Mouse (Mus musculus): ENCODE measurements at regions not wholly inside any gene's neighbourhood (a gene's known extent, or its start where the extent isn't known, plus 50 kb on each side); places are given as distances from the start of the nearest gene placed in this dataset.

DNA sequence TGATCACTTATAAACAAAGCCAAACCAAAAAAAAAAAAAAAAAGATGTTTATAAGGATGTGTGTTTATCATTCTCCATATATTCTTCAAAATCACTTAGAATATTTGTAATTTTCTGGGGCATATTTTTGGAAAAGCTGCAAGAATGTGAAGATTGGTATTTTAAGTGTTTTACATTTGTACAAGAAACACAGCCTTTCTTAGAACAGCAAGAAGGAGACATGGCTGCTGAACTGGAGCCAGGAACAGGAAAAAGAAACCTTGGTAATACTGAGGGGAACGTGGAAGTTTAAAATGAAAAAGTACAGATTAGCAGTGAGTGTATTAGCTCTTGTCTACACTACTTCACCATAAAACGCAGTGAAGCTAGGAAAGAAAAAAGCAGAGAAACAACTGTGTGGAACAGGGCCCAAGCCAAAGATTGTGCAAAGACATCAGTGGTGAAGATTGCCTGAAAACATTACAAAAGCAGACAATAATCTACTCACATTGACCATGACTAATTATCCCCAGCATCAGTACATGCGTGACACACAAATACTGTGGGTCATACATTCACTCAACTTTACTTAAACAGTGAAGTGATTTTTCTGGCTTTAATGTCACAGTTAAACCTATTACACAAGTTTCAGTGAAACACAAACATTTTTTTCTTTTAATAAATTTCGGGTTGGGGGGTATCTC is 122.8 kb upstream of the Vegfc start:
- DNase-seq (ENCODE audit: low read depth, low spot score), result no peak

GRCm38 (mm10) chr8:53956148-53956547 is 121.3 kb upstream of the Vegfc start:
- no peak for DNase-seq (ENCODE audit: low read depth, low spot score)

DNA sequence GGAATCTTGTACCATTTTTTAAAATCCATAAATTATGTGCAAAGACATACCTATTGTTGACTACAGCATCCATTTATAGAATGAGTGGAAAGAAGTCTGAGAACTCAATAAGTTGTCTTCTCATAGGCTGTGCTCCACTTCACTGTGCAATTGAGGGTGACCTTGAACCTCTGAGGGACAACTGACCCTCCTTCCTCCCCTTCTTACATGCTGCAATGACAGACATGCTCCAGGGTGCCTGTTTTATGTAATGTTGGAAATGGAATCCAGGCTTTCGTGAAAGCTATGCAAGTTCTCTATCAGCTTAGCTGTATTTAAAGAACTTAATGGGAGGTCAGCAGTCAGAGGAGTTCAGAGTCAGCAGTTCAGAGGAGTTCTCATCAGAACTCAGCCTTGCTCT is 118.9 kb upstream of the Vegfc start:
- no peak for DNase-seq (ENCODE audit: low read depth, low spot score)

DNA sequence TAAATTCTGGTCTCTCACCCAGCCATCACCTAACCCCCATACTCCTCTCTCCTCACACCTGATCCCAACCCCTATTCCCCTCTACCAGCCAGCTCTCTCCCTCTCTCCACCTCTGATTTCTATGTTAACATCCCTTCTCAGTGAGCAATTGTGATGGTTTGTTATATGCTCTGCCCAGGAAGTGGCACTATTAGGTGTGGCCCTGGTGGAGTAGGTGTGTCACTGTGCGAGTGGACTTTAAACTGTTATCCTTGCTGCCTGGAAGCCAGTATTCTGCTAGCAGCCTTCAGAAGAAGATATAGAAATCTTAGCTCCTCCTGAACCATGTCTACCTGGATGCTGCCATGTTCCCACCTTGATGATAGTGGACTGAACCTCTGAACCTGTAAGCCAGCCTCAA is 114.4 kb upstream of the Vegfc start:
- no peak for DNase-seq (ENCODE audit: low read depth, low spot score)

GRCm38 (mm10) chr8:53984296-53984695 is 93.1 kb upstream of the Vegfc start:
- DNase-seq (ENCODE audit: low read depth, low spot score), result no peak

GRCm38 (mm10) chr8:53985685-53986084 is 91.7 kb upstream of the Vegfc start:
- DNase-seq (ENCODE audit: low read depth, low spot score), result no peak

DNA sequence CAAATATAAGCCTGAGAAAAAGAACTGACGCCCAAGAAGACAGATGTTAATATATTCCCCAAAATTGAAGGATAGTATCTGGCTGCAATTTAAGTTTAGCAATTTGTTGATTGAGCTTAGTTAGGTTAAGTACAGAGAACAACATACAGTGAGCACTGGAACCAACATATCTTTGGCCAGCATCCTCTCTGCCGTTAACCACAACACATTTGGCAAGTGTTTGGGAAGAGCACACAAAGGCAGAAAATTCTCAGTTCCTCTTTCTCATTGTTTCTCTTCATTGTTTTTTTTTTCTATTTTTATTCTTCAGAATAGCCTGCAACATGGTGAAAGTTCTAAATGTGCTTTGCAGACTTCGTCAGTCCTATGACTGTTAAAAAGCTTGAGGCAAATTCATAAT is 83.2 kb upstream of the Vegfc start:
- no peak for DNase-seq (ENCODE audit: low read depth, low spot score)

GRCm38 (mm10) chr8:53997461-53997860 is 79.9 kb upstream of the Vegfc start:
- DNase-seq (ENCODE audit: low read depth, low spot score), result peak; percentile 13

GRCm38 (mm10) chr8:54002948-54003347 is 74.5 kb upstream of the Vegfc start:
- DNase-seq (ENCODE audit: low read depth, low spot score), result no peak

GRCm38 (mm10) chr8:54014096-54014495 is 63.3 kb upstream of the Vegfc start:
- DNase-seq (ENCODE audit: low read depth, low spot score), result no peak

- DNase-seq (ENCODE audit: low read depth, low spot score), result no peak
These were observed 58.8 kb upstream of the Vegfc start for GRCm38 (mm10) chr8:54018535-54019165.
